Mouse (Mus musculus): ENCODE data around the gene Ercc6l2.
"Not testable (repeated sequence)": the region's sequence is repeated elsewhere in the genome, so short reads cannot be mapped to it uniquely, and the experiment has no call there.

Ercc6l2 gene

GRCm38 (mm10) chr13:63879864-63880141 lies 64.8 kb downstream of the Ercc6l2 start:
- DNase-seq (ENCODE audit: low spot score in 2 of 2): no peak

DNA sequence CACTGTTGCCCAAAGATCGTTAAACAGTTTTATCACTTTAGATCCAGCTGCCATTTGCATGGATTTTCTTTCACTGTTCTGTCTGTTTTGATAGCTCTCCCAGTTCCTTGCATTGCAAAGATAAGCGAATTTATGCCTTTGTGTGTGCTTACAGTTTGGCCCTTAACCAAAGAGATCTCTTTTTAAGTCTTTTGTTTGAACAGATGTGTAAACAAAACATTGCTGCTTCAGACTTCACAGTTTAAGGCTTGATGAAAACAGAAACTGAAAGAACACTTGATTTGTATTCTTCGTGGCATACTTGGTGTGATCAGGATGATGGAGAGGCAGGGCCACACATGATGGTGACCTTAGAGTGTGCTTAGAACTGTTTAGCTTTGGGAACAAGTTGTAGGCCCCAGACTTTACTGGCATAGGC lies 70.5 kb downstream of the Ercc6l2 start:
- no peak for DNase-seq (ENCODE audit: low spot score in 2 of 2)

DNA sequence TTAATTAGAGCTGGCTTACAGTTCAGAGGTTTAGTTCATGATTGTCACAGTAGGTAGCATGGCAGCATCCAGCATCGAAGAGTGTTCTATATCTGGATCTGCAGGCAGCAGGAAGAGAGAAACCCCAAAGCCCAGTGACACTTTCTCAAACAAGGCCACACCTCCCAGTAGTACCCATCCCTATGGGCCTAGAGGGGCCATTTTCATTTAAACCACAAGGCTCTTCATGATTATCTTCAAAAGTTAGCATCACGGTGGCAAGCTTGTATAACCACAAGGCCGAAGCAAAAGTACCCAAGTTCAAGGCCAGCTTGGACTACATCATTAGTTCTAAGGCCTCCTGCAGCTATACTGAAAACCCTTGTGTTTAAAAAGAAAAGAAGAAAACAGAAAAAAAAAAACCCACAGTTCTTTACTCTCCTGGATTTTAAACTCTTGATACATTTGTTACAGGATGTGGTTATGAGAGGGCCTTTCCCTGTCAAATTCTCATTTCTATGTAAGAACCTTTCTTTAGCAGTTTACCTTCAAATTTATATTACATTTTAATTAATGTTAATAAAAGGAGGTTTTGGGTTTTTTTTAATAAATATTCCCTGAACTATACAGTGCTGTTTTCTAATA lies 71.5 kb downstream of the Ercc6l2 start:
- no peak for DNase-seq (ENCODE audit: low spot score in 2 of 2)

- no peak for DNase-seq (ENCODE audit: low spot score in 2 of 2)
Measured at GRCm38 (mm10) chr13:63900679-63901302, 85.8 kb downstream of the Ercc6l2 start.

- no peak for DNase-seq (ENCODE audit: low spot score in 2 of 2)
Measured at GRCm38 (mm10) chr13:63901303-63901713, 86.3 kb downstream of the Ercc6l2 start.

DNA sequence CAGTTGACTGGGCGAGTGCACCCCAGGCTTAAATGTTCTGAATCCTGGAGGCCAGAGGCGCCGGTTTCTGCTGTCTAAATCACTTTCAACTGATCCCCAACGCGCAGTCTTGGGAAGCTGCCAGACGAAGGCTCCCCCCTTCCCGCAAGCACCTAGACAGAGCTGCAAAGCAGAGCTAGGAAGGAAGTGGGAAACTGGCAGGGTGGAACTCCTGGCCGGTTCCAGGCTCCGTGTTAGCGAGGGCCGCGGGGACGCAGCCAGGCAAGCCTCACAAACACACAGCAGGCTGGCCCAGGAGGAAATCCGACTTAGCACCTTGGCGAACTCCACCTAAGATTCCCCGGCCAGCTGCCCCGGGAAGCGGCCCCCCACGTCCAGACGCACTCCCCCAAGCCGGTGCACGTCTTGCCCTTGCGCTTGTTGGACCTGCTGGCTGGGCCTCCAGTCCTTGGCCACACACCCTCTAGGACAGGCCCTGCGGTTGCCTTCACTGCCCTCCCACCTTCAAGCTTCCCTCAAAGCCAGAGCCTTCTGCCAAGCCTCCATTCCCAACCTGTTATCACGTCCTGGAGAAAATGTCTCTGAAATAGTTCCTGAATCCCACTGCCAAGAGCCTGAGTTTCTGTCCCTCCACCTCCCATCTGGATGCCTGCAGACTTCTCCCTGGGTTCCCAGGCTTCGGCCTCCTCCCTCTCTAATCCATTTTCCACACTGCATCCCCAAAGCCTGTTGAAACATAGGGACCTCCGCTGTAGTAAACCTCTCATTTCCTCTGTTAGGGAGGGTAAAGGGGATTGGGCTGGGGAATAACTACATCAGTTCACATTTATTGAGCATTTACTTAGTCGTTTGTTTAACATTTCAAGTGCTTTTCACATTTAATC lies 86.9 kb downstream of the Ercc6l2 start:
- no peak for DNase-seq (ENCODE audit: low spot score in 2 of 2)

- DNase-seq (ENCODE audit: low spot score in 2 of 2): no peak
Measured at GRCm38 (mm10) chr13:63906516-63906915, 91.5 kb downstream of the Ercc6l2 start.

DNA sequence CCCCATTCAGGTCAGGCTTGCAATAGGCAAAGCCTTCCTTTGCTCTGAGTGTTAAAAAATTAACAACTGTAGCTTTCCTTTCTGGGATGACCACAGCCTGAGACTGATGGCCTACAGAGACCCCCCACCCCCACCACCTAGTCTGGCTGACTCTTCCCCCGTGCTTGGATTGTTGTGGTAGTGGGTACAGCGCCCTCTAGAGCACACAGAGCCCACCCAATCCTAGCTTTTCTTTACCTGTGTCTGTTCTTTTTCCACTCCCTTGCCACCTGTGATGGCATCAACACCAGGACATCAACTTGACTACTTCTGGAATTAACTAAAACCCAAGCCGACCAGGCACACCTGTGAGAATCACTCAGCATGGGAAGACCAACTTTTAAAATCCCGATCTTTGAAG lies 92.4 kb downstream of the Ercc6l2 start:
- no peak for DNase-seq (ENCODE audit: low spot score in 2 of 2)

DNA sequence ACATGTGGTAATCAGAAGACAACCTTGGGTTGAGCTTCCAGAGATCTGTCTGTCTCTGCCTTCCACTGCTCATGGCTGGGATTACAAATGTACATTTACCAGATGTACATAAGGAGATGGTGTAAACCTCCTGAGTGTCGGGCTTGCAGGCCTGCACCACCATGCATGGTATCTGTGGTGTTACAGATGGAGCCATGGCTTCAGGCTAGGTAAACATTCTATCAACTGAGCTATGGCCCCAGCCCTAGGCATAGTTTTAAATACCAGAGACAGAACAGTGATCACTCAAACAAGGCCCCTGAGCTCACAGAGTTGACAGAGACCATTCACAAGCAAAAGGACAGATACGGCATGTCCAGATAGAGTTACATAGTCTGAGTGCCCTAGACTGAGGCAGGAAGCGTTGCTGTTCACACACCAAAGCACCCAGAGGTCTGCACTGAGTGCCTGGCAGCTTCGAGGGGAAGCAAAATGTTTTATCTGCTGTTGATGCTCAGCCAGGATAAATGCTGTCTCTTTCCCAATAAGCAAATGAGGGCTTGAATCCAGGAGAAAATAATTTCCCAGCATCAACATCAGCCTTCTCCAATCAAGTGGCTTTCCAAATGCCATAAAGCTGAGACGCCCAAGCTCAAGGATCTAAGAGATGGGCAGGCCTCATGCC lies 95.2 kb downstream of the Ercc6l2 start:
- DNase-seq (ENCODE audit: low spot score in 2 of 2): no peak

- no peak for DNase-seq (ENCODE audit: low spot score in 2 of 2)
Measured at GRCm38 (mm10) chr13:63911617-63912016, 96.6 kb downstream of the Ercc6l2 start.

- no peak for DNase-seq (ENCODE audit: low spot score in 2 of 2)
Measured at GRCm38 (mm10) chr13:63913136-63913535, 98.1 kb downstream of the Ercc6l2 start.

DNA sequence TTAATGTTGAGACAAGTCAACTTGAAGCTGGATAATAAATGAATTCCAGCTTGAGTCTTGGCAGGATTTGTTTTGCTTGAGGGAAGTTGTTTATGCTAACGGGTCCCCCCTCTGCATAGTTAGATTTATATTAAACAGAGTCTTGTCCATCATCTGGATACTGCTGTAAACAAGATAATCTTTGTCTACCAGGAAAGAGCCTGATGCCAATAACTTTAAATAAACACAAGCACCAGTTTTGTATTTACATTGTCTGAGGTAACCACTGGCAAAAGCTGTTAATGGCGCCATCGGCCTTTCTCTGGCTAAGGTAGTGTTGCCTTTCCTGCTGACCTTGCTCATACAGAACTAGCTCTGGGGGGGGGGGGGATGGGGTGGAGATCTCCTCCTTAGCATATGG lies 100.1 kb downstream of the Ercc6l2 start:
- no peak for DNase-seq (ENCODE audit: low spot score in 2 of 2)

DNA sequence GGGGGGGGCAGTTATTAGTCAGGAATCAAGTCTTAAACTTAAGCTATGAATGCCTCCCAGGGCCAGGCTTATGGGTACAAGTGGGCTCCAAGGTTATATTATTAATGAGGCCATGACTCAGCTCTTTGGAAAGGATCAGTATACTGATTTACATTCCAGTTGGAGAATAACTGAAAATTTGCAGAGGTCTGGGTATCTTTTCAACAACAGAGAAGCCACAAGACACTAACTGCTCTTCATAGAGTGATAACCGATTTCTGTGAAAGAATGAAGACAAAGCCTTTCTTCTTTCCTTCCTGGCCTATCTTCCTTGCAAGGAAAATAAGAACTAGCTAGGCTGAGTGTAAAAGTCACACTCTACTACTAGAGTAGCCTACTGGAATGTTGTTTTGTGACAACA lies 100.6 kb downstream of the Ercc6l2 start:
- no peak for DNase-seq (ENCODE audit: low spot score in 2 of 2)

DNA sequence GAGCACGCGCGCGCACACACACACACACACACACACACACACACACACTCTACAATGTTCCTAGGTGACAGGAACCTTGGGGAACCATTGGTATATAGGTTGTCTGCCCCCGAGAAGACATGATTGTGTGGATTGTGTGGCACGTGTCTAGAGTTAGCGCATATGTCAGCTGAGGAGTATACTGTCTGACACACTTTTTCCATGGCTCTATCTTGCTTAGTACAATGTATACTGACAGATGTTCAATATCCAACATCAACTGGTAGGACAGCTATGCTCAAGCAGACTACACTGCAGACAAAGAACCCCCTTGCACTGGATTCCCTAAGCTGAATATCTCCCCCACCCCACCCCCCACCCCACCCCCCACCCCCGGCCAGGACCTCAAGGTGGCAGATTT lies 101.5 kb downstream of the Ercc6l2 start:
- no peak for DNase-seq (ENCODE audit: low spot score in 2 of 2)

GRCm38 (mm10) chr13:63917198-63917767 lies 102.2 kb downstream of the Ercc6l2 start:
- DNase-seq (ENCODE audit: low spot score in 2 of 2): no peak

GRCm38 (mm10) chr13:63917776-63918621 lies 103.0 kb downstream of the Ercc6l2 start:
- no peak for DNase-seq (ENCODE audit: low spot score in 2 of 2)

DNA sequence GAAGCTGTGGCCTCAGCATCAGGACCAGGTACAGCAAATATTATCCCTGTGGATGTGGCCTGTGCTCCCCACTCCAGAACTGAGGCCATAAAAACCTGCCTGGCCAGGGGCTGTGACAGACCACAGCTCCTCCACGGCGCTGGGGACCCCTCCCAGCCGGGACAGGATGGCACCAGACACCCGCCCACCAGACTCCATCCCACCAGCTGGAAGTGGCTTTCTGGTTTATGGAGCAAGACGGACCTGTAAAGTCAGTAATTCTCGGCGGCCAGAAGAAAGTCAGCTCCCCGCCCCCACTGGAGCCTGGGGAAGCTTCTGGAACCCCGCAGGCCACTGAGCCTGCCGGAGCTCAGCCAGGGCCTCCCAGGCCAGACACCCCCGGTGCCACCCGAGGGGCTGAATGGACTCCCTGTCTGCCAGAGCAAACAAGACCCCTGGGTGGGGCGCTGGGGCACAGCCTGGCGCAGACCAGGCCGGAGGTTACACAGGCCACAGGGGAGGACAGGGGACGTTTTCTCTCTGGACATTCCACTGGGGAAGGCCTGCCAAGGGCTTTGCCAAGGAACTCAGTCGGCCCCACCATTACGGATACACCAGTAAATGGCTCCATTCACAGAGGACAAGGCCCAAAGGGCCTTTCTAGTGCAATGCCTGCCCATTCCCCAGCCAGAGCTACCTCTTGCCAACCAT lies 103.8 kb downstream of the Ercc6l2 start:
- DNase-seq (ENCODE audit: low spot score in 2 of 2): no peak

DNA sequence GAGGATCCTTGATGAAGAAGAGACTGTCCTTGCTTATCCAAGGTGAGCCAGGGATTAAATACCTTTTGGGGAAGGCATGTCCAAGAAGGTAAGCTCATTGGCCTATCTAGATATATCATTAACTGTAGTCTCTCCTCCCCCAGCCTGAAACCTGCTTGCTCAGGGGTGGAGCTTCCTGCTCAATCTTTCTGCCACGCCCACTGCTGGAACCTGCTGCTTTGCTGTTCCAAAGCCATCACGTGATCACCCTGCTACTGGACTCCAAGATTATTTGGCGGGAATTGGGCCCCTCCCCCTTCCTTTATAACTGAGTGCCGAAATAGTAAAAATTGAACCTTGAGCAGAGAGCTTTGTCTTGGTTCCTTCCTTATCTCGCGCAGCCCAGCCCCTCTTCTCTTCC lies 109.0 kb downstream of the Ercc6l2 start:
- not testable (repeated sequence) for DNase-seq (ENCODE audit: low spot score in 2 of 2)

DNA sequence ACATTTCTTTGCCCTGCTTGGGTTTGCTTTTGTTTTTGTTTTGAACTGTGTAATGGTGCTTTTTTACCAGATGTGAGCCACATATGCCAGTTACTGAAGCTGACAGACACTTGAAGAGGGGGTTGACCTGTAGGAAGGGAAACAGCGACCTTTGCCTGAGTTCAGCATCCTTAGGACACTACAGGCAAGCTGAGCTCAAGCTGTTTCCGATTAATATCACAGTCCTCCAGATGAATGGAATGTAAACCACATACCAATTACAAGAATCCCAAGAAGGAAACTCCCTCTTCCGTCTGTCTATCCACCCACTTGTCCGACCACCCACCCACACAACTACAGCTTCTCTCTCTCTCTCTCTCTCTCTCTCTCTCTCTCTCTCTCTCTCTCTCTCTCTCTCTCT lies 112.3 kb downstream of the Ercc6l2 start:
- no peak for DNase-seq (ENCODE audit: low spot score in 2 of 2)

DNA sequence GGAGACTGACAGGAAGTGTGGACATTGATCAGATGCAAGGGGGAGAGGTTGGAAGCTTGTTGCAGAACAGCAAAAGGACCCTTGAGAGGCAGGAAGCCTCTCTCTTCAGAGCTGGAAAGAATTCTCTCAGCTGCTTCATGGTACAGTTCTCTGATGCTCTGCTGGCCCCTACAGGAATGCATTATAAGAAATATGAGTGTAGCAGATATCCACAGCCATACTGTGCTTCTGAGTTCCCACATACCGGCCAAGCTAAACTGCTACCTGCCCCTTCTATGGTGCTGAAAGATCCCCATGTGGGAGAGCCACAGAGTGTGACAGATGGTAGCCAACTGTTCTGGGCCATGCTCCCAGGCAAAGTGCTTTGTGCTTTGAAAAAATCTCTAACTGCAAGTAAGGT lies 114.3 kb downstream of the Ercc6l2 start:
- DNase-seq (ENCODE audit: low spot score in 2 of 2): no peak
